Mouse (Mus musculus) megakaryocyte, adult 5-6 weeks (primary cell): ENCODE data around the gene Ceacam20. TPM values are rescaled to one million over a fixed set of nuclear protein-coding genes. Genes with fewer than 3 reads are reported as not detected.
"Not testable (repeated sequence)": the region's sequence is repeated elsewhere in the genome, so short reads cannot be mapped to it uniquely, and the experiment has no call there.

Experiments
- ATAC-seq: 2 replicates; pipeline ENCODE4 v1.8.0; 2016; ENCODE audit warnings: mild to moderate bottlenecking, inconsistent platforms; ENCODE audit not compliant: poor library complexity, severe bottlenecking
- total RNA-seq, 2 experiments: library from RNA; stranded (forward) in 1 of 2; stranded (reverse) in 1 of 2; fragments of 153-499, 151-499 nt in 1 of 2; fragments of 221-1000, 200-1000 nt in 1 of 2; gene quantifications; 2 replicates each; pipeline versions ENCODE4 v1.2.3 to v1.2.4; 2015 to 2017

Gene Ceacam20
- total RNA-seq, 2 experiments from 2014 or later, result not detected

DNA sequence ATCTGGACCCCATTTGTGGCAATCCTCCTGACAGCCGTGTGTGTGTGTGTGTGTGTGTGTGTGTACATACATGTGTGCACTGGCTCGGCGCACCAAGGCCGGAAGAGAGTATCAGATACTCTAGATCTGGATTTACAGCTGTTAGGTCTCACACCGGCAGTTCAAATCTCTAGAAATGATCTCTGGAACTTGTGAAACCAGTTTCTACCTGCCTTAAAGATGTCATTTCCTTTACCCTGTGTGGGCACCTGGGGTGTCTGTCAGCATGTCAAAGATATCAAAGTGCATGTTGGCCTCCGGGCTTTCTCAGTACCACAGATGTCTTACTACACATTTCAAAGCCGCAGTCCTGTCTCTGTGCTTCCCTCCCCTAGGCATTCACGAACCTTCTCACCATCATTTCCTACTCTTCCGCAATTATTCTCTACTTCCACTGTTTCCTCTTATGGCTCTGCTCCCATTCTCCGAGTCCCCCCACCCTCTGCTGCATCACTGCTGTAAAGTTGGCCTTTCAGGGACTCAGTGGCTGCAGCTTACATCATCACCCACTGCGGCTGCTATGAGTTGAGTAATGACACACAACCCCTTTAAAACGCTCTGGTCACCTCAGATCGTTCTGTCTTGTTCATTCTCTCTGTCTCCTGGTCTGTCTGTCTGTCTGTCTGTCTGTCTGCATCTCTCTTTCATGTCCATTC is 19.2 kb upstream of the Ceacam20 start:
- ATAC-seq, result peak; percentile 70

DNA sequence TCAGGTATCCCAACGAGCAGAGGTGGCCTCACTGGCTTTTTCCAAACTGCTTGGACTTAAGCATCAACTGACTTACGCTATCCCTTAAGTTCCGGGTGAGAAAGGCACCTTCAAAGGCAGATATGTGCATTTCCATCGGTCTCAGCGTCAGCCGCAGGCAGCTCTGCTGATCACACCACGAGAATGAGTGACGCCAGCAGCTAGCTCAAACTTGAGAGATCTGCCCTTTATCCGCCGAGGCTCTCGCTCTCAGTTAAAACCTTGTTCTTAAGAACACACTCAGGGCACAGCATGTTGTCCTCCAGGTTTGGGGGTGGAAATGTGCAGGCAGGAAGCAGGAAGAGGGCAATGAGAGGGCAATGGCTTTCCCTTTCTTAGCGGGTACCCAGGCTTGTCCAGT is 16.3 kb upstream of the Ceacam20 start:
- ATAC-seq, result no peak

DNA sequence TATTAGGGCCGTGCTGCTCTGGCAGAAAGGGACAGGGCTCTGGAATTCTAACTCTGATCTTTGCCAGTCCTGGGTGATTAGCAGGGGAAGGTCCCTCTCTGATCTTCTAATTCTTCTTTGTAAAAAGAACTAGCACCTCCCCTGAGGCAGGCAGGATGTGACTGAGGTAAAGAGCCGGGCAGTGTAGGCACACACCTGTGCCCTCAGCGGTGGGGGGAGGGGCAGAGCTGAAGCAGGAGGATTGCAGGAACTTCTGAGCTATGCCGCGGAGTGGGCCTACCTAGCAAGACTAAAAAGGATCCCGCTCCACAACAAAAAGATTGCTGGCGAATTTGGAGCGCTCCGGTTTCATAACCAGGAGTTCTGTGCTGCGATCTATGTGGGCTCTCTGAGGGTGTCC is 15.2 kb upstream of the Ceacam20 start:
- ATAC-seq, result no peak

DNA sequence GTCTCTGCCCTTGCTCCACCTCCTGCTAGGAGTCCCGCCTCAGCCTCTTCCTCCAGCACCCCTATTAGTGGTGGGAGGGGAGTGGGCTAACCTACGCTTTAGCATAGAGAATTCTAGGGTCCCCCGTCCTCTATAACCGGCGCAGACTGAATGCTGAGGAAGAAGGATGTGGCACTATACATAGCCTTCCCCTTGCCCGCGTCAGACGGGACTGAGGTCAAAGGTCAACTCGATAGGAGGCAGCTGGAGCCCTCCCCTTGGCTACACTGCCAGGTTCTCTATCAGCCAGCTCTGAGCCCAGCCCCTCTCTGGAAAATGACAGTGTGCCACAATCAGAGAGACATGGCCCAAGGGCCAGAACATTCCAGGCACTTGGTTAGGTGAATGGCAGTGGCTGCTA is 14.6 kb upstream of the Ceacam20 start, which contains the start of gene Igsf23:
Gene Igsf23 (minus strand): TSS at position 168 of the 400 bp plus-strand sequence.
- no peak for ATAC-seq

DNA sequence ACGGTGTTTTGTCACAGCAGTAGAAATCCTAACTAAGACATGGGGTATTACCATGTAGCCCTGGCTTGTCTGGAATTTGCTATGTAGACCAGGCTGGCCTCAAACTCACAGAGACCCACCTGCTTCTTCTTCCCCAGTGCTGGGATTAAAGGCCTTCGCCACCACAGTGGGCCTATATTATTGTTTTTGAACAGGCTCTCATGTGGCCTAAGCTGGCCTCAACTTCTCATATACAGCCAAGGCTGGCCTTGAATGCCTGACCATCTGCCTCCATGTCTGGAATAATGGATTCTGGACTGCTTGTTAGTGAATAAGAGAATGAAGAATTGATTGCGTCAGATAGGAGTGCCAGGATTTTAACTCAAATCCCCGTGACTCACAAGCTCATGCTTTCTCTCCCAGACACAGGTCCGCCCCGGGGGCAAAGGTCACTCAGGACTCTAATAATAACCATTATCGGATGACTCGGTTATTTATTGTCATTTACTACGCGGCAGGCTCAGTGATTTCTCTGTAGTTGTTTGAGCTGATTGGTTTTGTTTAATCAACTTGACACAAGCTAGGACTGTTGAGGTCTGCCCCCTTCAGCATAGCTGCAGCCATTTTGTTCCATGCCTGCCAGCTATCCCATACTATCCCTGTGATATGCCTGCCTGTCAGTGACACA is 12.8 kb upstream of the Ceacam20 start:
- ATAC-seq, result no peak

DNA sequence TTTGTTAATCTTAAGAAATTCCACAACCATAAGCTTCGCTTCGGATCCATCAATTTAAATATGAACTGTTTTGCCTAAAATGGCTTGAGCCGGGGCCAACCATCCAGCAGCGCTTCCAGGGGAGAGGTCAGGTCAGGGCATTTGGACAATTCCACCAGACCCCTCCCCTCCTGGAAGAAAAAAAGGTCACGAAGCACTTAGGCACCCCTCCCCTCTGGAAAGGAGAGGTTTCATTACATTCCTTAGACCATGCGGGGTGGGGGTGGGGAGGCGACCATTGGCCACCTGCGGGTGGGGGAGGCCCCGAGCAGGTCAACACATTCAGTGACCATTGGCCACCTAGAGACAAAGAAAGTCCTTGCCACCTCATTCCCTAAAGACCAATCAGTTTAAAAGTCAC is 12.2 kb upstream of the Ceacam20 start:
- ATAC-seq, result no peak

DNA sequence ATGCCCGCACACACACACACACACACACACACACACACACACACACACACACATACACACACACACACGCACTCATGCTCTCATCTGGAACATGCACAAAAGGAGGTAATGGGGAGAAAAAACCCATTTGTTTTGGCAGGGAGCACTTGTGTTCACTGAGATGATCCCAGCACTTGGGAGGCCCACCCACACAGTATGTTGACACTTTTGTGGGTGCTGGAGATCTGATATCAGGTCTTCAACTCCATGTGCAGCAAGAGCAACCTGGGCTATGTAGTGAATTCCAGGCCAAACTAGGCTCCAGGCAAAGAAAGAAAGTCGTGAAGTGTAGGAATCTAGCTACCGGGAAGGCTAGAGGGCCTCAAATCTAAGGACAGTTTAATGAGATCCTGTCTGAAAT is 9.4 kb upstream of the Ceacam20 start:
- ATAC-seq, result no peak

DNA sequence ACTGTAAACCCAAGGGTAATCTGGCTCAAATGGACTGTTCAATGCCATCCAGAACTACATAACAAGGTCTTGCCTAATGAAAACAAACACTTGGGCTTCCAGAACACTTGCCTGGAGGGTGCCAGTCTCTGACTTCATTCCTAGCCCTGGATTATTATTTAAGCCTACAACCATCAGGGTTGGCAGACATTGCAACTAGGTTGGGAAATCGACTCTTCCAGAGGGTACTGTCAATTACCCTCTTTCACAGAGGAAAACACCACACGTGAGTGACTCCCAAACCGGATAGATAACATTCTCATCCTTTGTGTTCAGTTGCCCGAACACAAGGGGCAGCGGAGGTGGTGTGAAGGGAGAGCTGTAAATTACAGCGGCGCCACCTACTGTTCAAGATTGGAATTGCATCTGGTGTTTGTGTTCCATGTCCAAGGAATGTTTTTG is 8.9 kb upstream of the Ceacam20 start:
- ATAC-seq, result peak; percentile 71

DNA sequence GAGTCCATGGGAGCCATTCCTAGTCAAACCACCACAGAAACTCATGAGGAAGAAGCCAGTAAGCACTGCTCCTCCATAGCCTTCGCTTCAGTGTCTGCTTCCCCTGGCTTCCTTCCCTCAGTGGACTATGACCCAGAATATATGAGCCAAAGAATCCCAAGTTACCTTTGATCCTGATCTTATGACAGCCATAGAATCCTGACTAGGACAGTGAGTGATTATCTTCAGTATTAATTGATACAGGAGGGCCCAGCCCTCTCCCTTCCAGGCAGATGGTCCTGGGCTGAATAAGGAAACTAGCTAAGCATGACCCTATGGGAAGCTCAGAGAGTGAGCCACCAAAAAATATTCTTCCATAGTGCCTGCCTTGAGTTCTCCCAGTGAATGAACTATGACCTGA is 2.8 kb upstream of the Ceacam20 start:
- ATAC-seq, result no peak

DNA sequence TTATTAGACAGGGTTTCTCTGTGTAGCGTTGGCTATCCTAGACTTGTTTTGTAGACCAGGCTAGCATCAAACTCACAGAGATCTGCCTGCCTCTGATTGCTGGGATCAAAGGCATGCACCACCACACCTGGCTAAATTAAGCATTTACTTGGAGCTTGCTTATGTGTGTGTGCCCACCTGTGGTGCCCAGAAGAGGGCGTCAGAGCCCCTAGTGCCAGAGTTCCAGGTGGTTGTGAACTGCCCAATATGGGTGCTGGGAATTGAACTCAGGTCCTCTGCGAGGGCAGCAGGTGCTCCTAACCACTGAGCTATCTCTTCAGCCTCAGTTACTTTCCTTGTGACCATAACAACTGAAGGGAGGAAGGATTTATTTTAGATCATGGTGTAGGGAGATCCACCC is 3.9 kb downstream of the Ceacam20 start:
- no peak for ATAC-seq

DNA sequence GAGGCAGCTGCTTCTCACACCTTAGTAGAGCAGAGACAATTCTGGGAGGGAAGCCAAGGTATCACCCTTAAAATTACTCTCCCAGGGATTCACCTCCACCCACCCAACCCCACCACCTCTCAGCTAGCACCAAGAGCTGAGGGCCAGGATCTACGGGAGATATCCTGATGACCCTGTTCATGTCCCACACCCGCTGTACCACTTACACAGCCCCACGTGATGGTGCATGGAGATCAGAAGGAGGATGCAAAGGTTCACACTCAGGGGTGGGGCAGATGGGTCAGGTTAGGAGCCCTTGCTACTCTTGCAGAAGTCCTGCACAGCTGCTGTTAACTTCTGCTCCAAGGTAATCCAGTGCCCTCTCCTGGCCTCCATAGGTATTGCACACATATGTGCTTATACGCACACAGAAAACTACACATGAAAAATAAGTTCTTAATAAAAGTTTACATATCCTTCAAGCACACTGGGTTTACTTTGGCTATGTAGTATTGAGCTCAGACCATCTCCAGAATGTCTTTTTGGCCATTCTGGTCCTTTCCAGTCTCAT is 4.4 kb downstream of the Ceacam20 start:
- ATAC-seq, result no peak

DNA sequence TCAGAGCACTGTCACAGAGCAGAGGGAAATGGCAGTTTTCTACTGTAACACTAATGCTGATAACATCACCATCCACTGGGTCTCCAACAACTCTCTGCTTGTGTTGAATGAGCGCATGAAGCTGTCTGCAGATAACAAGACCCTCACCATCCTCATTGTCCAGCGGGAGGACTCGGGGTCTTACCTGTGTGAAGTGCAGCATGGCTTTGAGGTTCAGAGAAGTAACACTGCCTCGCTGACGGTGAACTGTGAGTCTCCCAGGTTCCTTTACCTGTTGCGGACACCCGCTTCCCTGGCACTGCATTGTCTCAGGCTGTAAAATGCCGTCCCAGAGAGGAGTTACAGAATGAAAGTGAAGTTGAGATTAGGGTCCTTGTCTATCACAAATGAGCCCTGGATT is 5.0 kb downstream of the Ceacam20 start:
- no peak for ATAC-seq

DNA sequence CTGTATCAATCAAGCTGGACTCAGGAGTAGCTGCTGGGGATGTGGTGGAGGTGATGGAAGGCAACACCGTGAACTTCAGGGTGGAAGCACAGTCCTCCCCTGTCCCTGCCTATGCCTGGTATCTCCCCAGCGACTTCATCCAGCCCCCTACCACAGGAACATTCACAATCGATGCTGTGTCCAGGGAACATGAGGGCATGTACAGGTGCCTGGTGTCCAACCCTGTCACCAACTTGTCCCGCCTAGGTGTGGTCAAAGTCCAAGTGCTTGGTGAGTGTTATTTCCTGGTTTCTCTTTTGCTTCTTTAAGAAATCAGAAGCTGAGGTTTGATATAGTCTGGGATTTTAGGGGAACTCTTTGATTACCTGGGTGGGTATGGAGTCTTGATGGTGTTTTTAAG is 6.3 kb downstream of the Ceacam20 start:
- no peak for ATAC-seq

DNA sequence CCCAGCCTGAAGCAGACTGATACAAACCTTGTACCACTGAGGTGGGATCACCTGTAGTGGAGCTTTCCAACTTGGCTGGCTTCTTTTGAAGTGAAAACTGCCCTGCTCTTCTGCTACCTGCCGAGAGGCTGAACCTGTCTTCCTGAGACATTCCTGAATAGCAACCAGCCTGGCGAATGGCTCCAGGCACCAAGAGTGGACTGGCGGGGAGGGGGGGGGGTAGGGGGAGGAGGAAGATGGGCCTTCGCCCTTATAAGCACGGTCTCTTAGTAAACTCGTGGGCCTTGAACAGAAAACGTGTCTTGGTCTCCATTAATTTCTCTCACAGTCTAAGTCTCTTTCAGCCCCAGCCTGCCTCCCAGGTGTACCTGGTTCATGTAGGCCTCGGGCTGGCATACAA is 26.0 kb downstream of the Ceacam20 start, which contains the start of gene Nlrp9b:
Gene Nlrp9b (plus strand): TSS at position 301 of the 400 bp plus-strand sequence.
- not testable (repeated sequence) for ATAC-seq

DNA sequence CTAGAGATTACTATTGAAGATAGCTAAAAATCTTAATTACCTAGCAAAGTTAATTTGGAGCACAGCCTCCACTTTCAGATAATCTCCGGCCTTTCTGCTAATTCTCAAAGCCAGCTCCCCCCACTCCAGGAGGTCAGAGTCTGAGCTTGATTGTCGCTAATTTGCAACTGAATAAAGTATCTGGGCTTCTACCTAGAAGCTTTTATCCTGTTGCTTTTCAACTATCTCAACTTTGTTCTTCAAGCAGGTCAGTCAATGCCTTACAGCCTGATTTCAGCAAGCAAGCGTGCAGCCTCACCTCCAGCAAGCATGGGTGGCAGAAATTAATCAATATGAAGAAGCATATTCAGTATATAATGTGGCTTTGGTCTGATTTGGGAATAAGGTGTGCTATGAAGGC is 31.5 kb downstream of the Ceacam20 start:
- ATAC-seq, result not testable (repeated sequence)

DNA sequence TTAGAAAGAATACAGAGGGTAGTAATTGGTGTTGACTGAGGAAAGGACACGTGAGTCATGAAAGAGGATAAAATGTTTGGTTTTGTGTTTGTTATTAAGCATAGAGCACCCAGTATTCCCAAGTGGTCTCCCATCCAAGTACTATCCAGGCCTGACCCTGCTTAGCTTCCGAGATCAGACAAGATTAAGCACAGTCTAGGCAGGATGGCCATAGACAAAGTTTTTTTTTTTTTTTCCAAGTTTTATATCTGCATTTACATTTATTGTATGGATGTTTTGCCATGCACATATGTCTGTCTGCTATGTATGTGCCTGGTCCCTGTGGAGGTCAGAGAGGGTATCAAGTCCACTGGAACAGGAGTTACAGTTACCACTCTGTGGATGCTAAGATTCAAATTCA is 44.8 kb downstream of the Ceacam20 start:
- ATAC-seq, result no peak

Other genes starting within 250 kb of the Ceacam20 start
- 17.0 and 19.6 TPM in 2 replicates for gene Tomm40, start 250.0 kb upstream of the Ceacam20 start, total RNA-seq (2015)
- 8.6 and 12.6 TPM in 2 replicates for gene Tomm40, start 250.0 kb upstream of the Ceacam20 start, total RNA-seq (2017)
- 0.51 and 0.78 TPM in 2 replicates for gene Nectin2, start 214.9 kb upstream of the Ceacam20 start, total RNA-seq (2015)
- 0.37 and 0.66 TPM in 2 replicates for gene Nectin2, start 214.9 kb upstream of the Ceacam20 start, total RNA-seq (2017)
- gene Bcam, start 194.4 kb upstream of the Ceacam20 start, total RNA-seq (2015), result not detected in 2 replicates
- 0.29 TPM in 1 of 2 replicates, not detected in the other for gene Bcam, start 194.4 kb upstream of the Ceacam20 start, total RNA-seq (2017)
- not detected in 2 replicates for gene Cblc, start 168.6 kb upstream of the Ceacam20 start, total RNA-seq (2015)
- not detected in 2 replicates for gene Cblc, start 168.6 kb upstream of the Ceacam20 start, total RNA-seq (2017)
- 29.2 and 39.1 TPM in 2 replicates for gene Bcl3, start 142.6 kb upstream of the Ceacam20 start, total RNA-seq (2015)
- gene Bcl3, start 142.6 kb upstream of the Ceacam20 start, total RNA-seq (2017), result 9.7 and 17.1 TPM in 2 replicates
- not detected in 2 replicates for gene Gm19345, start 113.4 kb upstream of the Ceacam20 start, total RNA-seq (2015)
- gene Gm19345, start 113.4 kb upstream of the Ceacam20 start, total RNA-seq (2017), result not detected in 2 replicates
- gene Ceacam16, start 104.1 kb upstream of the Ceacam20 start, total RNA-seq (2015), result 0.47 and 0.75 TPM in 2 replicates
- gene Ceacam16, start 104.1 kb upstream of the Ceacam20 start, total RNA-seq (2017), result 0.18 and 0.28 TPM in 2 replicates
- gene Ceacam19, start 77.4 kb upstream of the Ceacam20 start, total RNA-seq (2015), result 1.2 and 1.3 TPM in 2 replicates
- 1.6 and 2.4 TPM in 2 replicates for gene Ceacam19, start 77.4 kb upstream of the Ceacam20 start, total RNA-seq (2017)
- 7.8 TPM in 2 replicates for gene Pvr, start 44.3 kb upstream of the Ceacam20 start, total RNA-seq (2015)
- gene Pvr, start 44.3 kb upstream of the Ceacam20 start, total RNA-seq (2017), result 7.6 TPM in 2 replicates
- gene Igsf23, start 14.7 kb upstream of the Ceacam20 start, total RNA-seq (2015), result 0.31 TPM in 1 of 2 replicates, not detected in the other
- gene Igsf23, start 14.7 kb upstream of the Ceacam20 start, total RNA-seq (2017), result 0.11 TPM in 1 of 2 replicates, not detected in the other
- gene Nlrp9b, start 26.1 kb downstream of the Ceacam20 start, total RNA-seq (2015), result not detected in 2 replicates
- gene Nlrp9b, start 26.1 kb downstream of the Ceacam20 start, total RNA-seq (2017), result not detected in 2 replicates
- gene Vmn1r91, start 134.3 kb downstream of the Ceacam20 start, total RNA-seq (2015), result not detected in 2 replicates
- gene Vmn1r91, start 134.3 kb downstream of the Ceacam20 start, total RNA-seq (2017), result not detected in 2 replicates
- not detected in 2 replicates for gene Gm16442, start 157.2 kb downstream of the Ceacam20 start, total RNA-seq (2015)
- not detected in 2 replicates for gene Gm16442, start 157.2 kb downstream of the Ceacam20 start, total RNA-seq (2017)
- not detected in 2 replicates for gene Vmn1r93, start 173.7 kb downstream of the Ceacam20 start, total RNA-seq (2015)
- not detected in 2 replicates for gene Vmn1r93, start 173.7 kb downstream of the Ceacam20 start, total RNA-seq (2017)
- not detected in 2 replicates for gene Vmn1r94, start 203.0 kb downstream of the Ceacam20 start, total RNA-seq (2015)
- not detected in 2 replicates for gene Vmn1r94, start 203.0 kb downstream of the Ceacam20 start, total RNA-seq (2017)
- not detected in 2 replicates for gene Vmn1r95, start 228.3 kb downstream of the Ceacam20 start, total RNA-seq (2015)
- not detected in 2 replicates for gene Vmn1r95, start 228.3 kb downstream of the Ceacam20 start, total RNA-seq (2017)
- gene Gm6164, start 240.2 kb downstream of the Ceacam20 start, total RNA-seq (2015), result not detected in 2 replicates
- gene Gm6164, start 240.2 kb downstream of the Ceacam20 start, total RNA-seq (2017), result not detected in 2 replicates